In the genomic region with DNA sequence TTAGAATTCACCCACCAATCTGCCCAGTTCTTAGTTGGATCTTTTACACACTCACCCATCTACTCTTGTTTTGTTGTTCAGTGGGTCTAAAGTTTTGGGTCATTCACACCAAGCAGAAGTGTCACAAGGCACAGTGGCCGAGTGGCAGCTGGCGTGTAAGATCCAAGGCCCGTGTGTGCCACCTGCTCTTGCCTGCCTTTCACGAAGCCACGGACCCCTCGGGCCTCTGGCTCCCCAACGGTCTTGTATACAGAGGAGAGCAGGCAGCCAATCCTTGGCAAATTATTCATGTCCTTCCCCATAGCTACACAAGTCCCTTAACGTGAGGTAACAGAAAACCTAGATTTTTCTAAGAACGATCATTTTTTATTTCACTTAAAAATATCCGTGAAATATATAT, we compare ENCODE assay signal across 19 mouse cellular contexts. TPM values are rescaled to one million over a fixed set of nuclear protein-coding genes. Genes with fewer than 3 reads are reported as not detected.
DNase-seq lines count a peak whose midpoint lies in the region; ATAC-seq and TF ChIP-seq lines count a peak whose summit lies in the region.
"Had no signal": no experiment of that assay in that cellular context is flagged by ENCODE, and none has a peak within 500 bp of the region (broad histone marks: within the 10 kb centered on the region; RNA-seq: fewer than 3 reads in every experiment).

No protein-coding gene starts in this region.

- no peaks in the 10 kb centered on the region for H3K9me3 ChIP-seq in forebrain, embryonic 10.5 days
- H3K9me3 ChIP-seq in forebrain, embryonic 16.5 days (ENCODE audit: control insufficient read depth, low read length) = no peaks in the 10 kb centered on the region
- no peaks in the 10 kb centered on the region for H3K9me3 ChIP-seq in hindbrain, embryonic 13.5 days
- no peaks in the 10 kb centered on the region for H3K9me3 ChIP-seq in liver, embryonic 12.5 days (replicated peaks)
- H3K9me3 ChIP-seq: heart, embryonic 12.5 days had no signal

- WGBS in forebrain, embryonic 10.5 days = 70% methylated on average over 10 of the region's 10 CpGs
- 34% methylated on average over 10 of the region's 10 CpGs for WGBS in forebrain, embryonic 16.5 days
- WGBS in hindbrain, embryonic 13.5 days = 42% methylated on average over 10 of the region's 10 CpGs
- WGBS in liver, embryonic 12.5 days (ENCODE audit: insufficient replicate concordance) = 79% methylated on average over 10 of the region's 10 CpGs

- H3K9ac ChIP-seq in forebrain, embryonic 16.5 days (replicated peaks; ENCODE audit: low read depth, low read length) = no peak overlapping the region
- no peak overlapping the region for H3K9ac ChIP-seq in hindbrain, embryonic 13.5 days
- no peak overlapping the region for H3K9ac ChIP-seq in liver, embryonic 12.5 days
- H3K9ac ChIP-seq: heart, embryonic 12.5 days; liver, embryonic 14.5 days had no signal

- H3K36me3 ChIP-seq in forebrain, embryonic 10.5 days (replicated peaks) = peaks cover 39% of the 10 kb centered on the region
- no peaks in the 10 kb centered on the region for H3K36me3 ChIP-seq in forebrain, embryonic 16.5 days (ENCODE audit: control insufficient read depth, insufficient read depth)
- H3K36me3 ChIP-seq in hindbrain, embryonic 13.5 days = no peaks in the 10 kb centered on the region
- H3K36me3 ChIP-seq in liver, embryonic 12.5 days = 0 out of 2 replicates have a peak, but pooled peaks cover 2% of the 10 kb centered on the region
- H3K36me3 ChIP-seq: heart, embryonic 12.5 days had no signal

- peaks cover 94% of the 10 kb centered on the region for H3K4me1 ChIP-seq in forebrain, embryonic 10.5 days
- H3K4me1 ChIP-seq in forebrain, embryonic 16.5 days (replicated peaks; ENCODE audit: control insufficient read depth, insufficient read depth, low read length) = peaks cover 37% of the 10 kb centered on the region
- H3K4me1 ChIP-seq in hindbrain, embryonic 13.5 days (replicated peaks) = peaks cover 52% of the 10 kb centered on the region
- peaks cover 30% of the 10 kb centered on the region for H3K4me1 ChIP-seq in liver, embryonic 12.5 days

- TF ChIP-seq POLR2A in brain, embryonic 14.5 days (IDR thresholded peaks at IDR 0.05; ENCODE audit: borderline replicate concordance, extremely low read depth, insufficient read depth, insufficient read length, poor library complexity, severe bottlenecking) = no peak

- DNase-seq in forebrain, embryonic 10.5 days (ENCODE audit: extremely low spot score, low spot score) = no peak
- DNase-seq in layer of hippocampus, adult 2 months (ENCODE audit: low spot score in 2 of 2) = peak in 1 of 2 experiments; percentile 8
- DNase-seq in layer of hippocampus, postnatal 36 days = no peak
- DNase-seq in brain, embryonic 14.5 days (ENCODE audit: low read depth) = peak; percentile 63
- DNase-seq in frontal cortex, postnatal 36 days (ENCODE audit: low spot score in 2 of 2) = no peak
- DNase-seq: adrenal gland, postnatal 10 days; cerebellum, adult 8-10 months; embryo, embryonic 11 days; gastrocnemius, postnatal 14 days; heart, postnatal 36 days; spleen, adult 18-20 months had no signal

- H3K4me3 ChIP-seq in forebrain, embryonic 10.5 days = 0 out of 2 replicates have a peak overlapping the region, but pooled peaks have one; percentile 36
- H3K4me3 ChIP-seq in forebrain, embryonic 16.5 days (replicated peaks; ENCODE audit: low read length) = no peak overlapping the region
- no peak overlapping the region for H3K4me3 ChIP-seq in layer of hippocampus, adult 2 months
- H3K4me3 ChIP-seq in hindbrain, embryonic 13.5 days = no peak overlapping the region
- H3K4me3 ChIP-seq in liver, embryonic 12.5 days = no peak overlapping the region
- H3K4me3 ChIP-seq: heart, embryonic 12.5 days had no signal

- H3K4me2 ChIP-seq in forebrain, embryonic 16.5 days (ENCODE audit: low read length) = no peak overlapping the region
- no peak overlapping the region for H3K4me2 ChIP-seq in hindbrain, embryonic 13.5 days
- no peak overlapping the region for H3K4me2 ChIP-seq in liver, embryonic 12.5 days
- H3K4me2 ChIP-seq: heart, embryonic 12.5 days had no signal

- no peak for ATAC-seq in forebrain, embryonic 16.5 days
- no peak for ATAC-seq in hindbrain, embryonic 13.5 days (ENCODE audit: low FRiP score)
- ATAC-seq in liver, embryonic 12.5 days = no peak
- ATAC-seq: intestine, embryonic 16.5 days; lung, postnatal 0 days had no signal

- H3K27ac ChIP-seq in forebrain, embryonic 10.5 days = peak overlapping the region; percentile 98
- no peak overlapping the region for H3K27ac ChIP-seq in forebrain, embryonic 16.5 days (ENCODE audit: low read length)
- peak overlapping the region; percentile 10; the same call in 1 of the 2 replicates for H3K27ac ChIP-seq in layer of hippocampus, adult 2 months
- H3K27ac ChIP-seq in hindbrain, embryonic 13.5 days = peak overlapping the region; percentile 70; the same call in 1 of the 2 replicates
- H3K27ac ChIP-seq in liver, embryonic 12.5 days = no peak overlapping the region
- H3K27ac ChIP-seq: kidney, postnatal 0 days; liver, embryonic 14.5 days had no signal

- H3K27me3 ChIP-seq in forebrain, embryonic 10.5 days (ENCODE audit: poor library complexity, severe bottlenecking) = no peaks in the 10 kb centered on the region
- no peaks in the 10 kb centered on the region for H3K27me3 ChIP-seq in forebrain, embryonic 16.5 days (replicated peaks; ENCODE audit: control insufficient read depth, insufficient read depth, low read length)
- no peaks in the 10 kb centered on the region for H3K27me3 ChIP-seq in hindbrain, embryonic 13.5 days
- H3K27me3 ChIP-seq in liver, embryonic 12.5 days (replicated peaks) = no peaks in the 10 kb centered on the region
- H3K27me3 ChIP-seq: heart, embryonic 12.5 days had no signal

- TF ChIP-seq CTCF in layer of hippocampus, adult 2 months (conservative IDR thresholded peaks at IDR 0.05) = no peak
- no peak for TF ChIP-seq CTCF in brain, embryonic 14.5 days (IDR thresholded peaks at IDR 0.05; ENCODE audit: borderline replicate concordance, extremely low read depth, insufficient read depth, insufficient read length)

RNA-seq across cellular contexts. Expression of a gene that starts 7.2 kb away (rescaled TPM):
- 24.7 and 27.4 TPM in 2 replicates for polyA plus RNA-seq in forebrain, embryonic 10.5 days (2016; fragmentation: Nextera tagmentation; extraction: Ambion mirVana)
- 85.1 and 92.2 TPM in 2 replicates for polyA plus RNA-seq in forebrain, embryonic 16.5 days (2015; fragmentation: Nextera tagmentation; extraction: Ambion mirVana)
- total RNA-seq in layer of hippocampus, adult 2 months (2021) = 100 to 1,000 TPM; 255 to 260 TPM
- total RNA-seq in layer of hippocampus, postnatal 36 days (2021) = 100 to 1,000 TPM; 235 to 247 TPM
- polyA plus RNA-seq in brain, embryonic 14.5 days (2012; rRNA removed) = 59.2 and 77.7 TPM in 2 replicates
- polyA plus RNA-seq in hindbrain, embryonic 13.5 days (2015; fragmentation: Nextera tagmentation; extraction: Ambion mirVana) = 43.0 and 46.2 TPM in 2 replicates
- polyA plus RNA-seq in liver, embryonic 12.5 days (2016; fragmentation: Nextera tagmentation; extraction: Ambion mirVana) = 10.3 and 11.0 TPM in 2 replicates

RNA-seq across cellular contexts. Expression of a gene that starts 27.5 kb away (rescaled TPM):
- 156 and 164 TPM in 2 replicates for polyA plus RNA-seq in forebrain, embryonic 10.5 days (2016; fragmentation: Nextera tagmentation; extraction: Ambion mirVana)
- polyA plus RNA-seq in forebrain, embryonic 16.5 days (2015; fragmentation: Nextera tagmentation; extraction: Ambion mirVana) = 115 and 169 TPM in 2 replicates
- 1 to 10 TPM; 9.5 to 9.9 TPM for total RNA-seq in layer of hippocampus, adult 2 months (2021)
- total RNA-seq in layer of hippocampus, postnatal 36 days (2021) = 10 to 100 TPM in 1 of 2 experiments, 1 to 10 TPM in 1; 7.2 to 10.6 TPM
- polyA plus RNA-seq in brain, embryonic 14.5 days (2012; rRNA removed) = 7.3 and 7.8 TPM in 2 replicates
- polyA plus RNA-seq in hindbrain, embryonic 13.5 days (2015; fragmentation: Nextera tagmentation; extraction: Ambion mirVana) = 106 and 109 TPM in 2 replicates
- polyA plus RNA-seq in liver, embryonic 12.5 days (2016; fragmentation: Nextera tagmentation; extraction: Ambion mirVana) = 50.8 and 52.6 TPM in 2 replicates

Comparison
In these comparisons a context has a peak if more than half of its experiments do, and no peak if none do; other contexts are left out.
1. H3K27ac ChIP-seq: peak in forebrain, embryonic 10.5 days (single experiment), layer of hippocampus, adult 2 months (single experiment) and hindbrain, embryonic 13.5 days (single experiment); none in forebrain, embryonic 16.5 days (single experiment) and liver, embryonic 12.5 days (single experiment).